Mouse (Mus musculus): ENCODE results near the gene Lrrc17.
"Not testable (repeated sequence)": the region's sequence is repeated elsewhere in the genome, so short reads cannot be mapped to it uniquely, and the experiment has no call there.

The Lrrc17 gene

GRCm38 (mm10) chr5:21608311-21609304 lies 65.2 kb downstream of the Lrrc17 start:
- peak; percentile 29 for DNase-seq

- no peak for DNase-seq
These were observed 67.6 kb downstream of the Lrrc17 start for GRCm38 (mm10) chr5:21610996-21611395.

GRCm38 (mm10) chr5:21614299-21614698 lies 70.9 kb downstream of the Lrrc17 start:
- DNase-seq: not testable (repeated sequence)

- no peak for DNase-seq
These were observed 73.2 kb downstream of the Lrrc17 start for GRCm38 (mm10) chr5:21616450-21617009.
